Mouse (Mus musculus): ENCODE results near the gene Picalm.

DNA sequence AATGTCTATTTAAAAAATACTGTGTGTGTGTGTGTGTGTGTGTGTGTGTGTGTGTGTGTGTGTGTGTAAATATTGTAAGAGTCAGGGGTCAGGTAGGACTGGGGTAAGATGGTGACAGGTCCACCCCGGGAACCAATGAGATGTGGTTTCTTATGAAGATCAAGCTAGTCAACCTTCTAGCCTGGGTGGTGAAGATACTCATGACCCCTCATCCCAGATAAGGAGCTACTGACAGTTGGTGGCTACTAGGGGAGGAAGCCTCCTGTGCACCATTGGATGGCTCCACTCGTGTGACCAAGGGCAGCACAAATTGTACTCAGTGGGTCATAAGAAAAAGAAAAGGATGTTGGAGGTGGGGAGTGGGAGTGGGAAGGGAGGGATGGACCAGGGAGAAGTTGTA lies 129.9 kb downstream of the Picalm start:
- TF ChIP-seq FOSL1 (IDR thresholded peaks at IDR 0.05; ENCODE audit: insufficient read depth, low read length, poor library complexity, severe bottlenecking) (no peak), CTCF (IDR thresholded peaks at IDR 0.05; ENCODE audit: control insufficient read depth, insufficient read depth, insufficient read length) (no peak)

Data from C2C12 (cell line).